Mouse (Mus musculus) C2C12 (cell line): Measurements from ENCODE around the gene Snca.

ENCODE experiments used
- CEBPB ChIP-seq: IDR thresholded peaks from one replicate; pipeline ENCODE4 v1.6.1; 2011; ENCODE audit warnings: low read depth, mild to moderate bottlenecking, control low read depth, moderate library complexity
- CTCF ChIP-seq: IDR thresholded peaks from one replicate; pipeline ENCODE4 v1.5.1; 2011; ENCODE audit not compliant: control insufficient read depth, insufficient read depth, insufficient read length
- FOSL1 ChIP-seq: IDR thresholded peaks from one replicate; pipeline ENCODE4 v1.8.0; 2011; ENCODE audit warnings: mild to moderate bottlenecking, low read length; ENCODE audit not compliant: poor library complexity, insufficient read depth, severe bottlenecking
- MAX ChIP-seq: IDR thresholded peaks from one replicate; pipeline ENCODE4 v1.6.1; 2011; ENCODE audit warnings: mild to moderate bottlenecking, control low read depth
- MYOD1 ChIP-seq: IDR thresholded peaks from one replicate; pipeline ENCODE4 v1.6.1; 2011; ENCODE audit warnings: low read depth; ENCODE audit not compliant: control insufficient read depth, insufficient read length
- MYOG ChIP-seq: IDR thresholded peaks from one replicate; pipeline ENCODE4 v1.6.1; 2011; ENCODE audit not compliant: control insufficient read depth, insufficient read length; ENCODE audit errors: extremely low read depth
- USF1 ChIP-seq: IDR thresholded peaks from one replicate; pipeline ENCODE4 v1.6.1; 2011; ENCODE audit warnings: low read depth, mild to moderate bottlenecking, control low read depth, moderate library complexity

DNA sequence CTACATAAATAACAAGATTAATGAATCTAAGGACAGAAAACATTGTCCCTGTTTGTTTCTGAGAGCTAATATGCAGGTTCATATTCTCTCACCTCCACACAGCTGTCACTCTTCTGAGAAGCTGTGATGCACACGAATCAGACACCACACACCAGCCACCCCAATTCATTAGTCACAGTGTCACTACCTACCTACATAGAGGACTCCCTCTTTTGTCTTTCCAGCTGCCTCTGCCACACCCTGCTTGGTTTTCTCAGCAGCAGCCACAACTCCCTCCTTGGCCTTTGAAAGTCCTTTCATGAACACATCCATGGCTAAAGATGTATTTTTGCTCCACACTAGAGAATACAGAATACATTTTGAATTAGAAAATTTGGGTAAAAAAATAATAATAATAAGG lies 2.4 kb downstream of the Snca start:
- TF ChIP-seq MAX (no peak), CTCF (no peak), USF1 (no peak), MYOD1 (no peak), MYOG (no peak), FOSL1 (no peak), CEBPB (no peak)
